Mouse (Mus musculus): Measurements from ENCODE around the gene Kdm2b. TPM values are rescaled to one million over a fixed set of nuclear protein-coding genes. Genes with fewer than 3 reads are reported as not detected.

Kdm2b gene
- total RNA-seq, 4 experiments from 2014 or later = 29.1 to 40.3 (median 34.6) TPM

DNA sequence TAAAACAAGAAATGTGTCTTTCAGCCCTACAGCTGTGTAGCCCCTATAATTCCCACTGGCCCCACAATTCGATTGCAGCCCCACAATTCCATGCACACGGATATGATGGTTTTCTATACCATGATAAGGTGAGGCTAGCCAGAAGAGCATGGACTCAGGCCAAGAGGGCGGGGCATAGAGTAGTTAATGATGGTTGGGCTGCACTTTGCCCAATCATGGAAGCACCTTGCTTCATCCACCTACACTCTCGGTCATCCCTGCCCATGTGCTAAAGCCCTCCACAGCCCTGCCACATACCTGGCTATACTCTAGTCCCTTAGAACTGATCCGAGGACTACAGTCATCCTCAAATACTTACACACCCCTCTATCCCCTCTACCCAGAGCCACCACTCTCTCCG lies 61.9 kb downstream of the Kdm2b start:
- DNase-seq (ENCODE audit: low spot score in 2 of 2) = no peak

GRCm38 (mm10) chr5:122927092-122927491 lies 62.5 kb downstream of the Kdm2b start:
- no peak for DNase-seq (ENCODE audit: low spot score in 2 of 2)

- DNase-seq (ENCODE audit: low spot score in 2 of 2) = no peak
Observed at GRCm38 (mm10) chr5:122926341-122926740, 63.3 kb downstream of the Kdm2b start.

GRCm38 (mm10) chr5:122925534-122925958 lies 64.1 kb downstream of the Kdm2b start:
- peak; percentile 47 to 79 for DNase-seq (ENCODE audit: low spot score in 2 of 2)

- DNase-seq (ENCODE audit: low spot score in 2 of 2) = no peak
Observed at GRCm38 (mm10) chr5:122923871-122924465, 65.7 kb downstream of the Kdm2b start.

DNA sequence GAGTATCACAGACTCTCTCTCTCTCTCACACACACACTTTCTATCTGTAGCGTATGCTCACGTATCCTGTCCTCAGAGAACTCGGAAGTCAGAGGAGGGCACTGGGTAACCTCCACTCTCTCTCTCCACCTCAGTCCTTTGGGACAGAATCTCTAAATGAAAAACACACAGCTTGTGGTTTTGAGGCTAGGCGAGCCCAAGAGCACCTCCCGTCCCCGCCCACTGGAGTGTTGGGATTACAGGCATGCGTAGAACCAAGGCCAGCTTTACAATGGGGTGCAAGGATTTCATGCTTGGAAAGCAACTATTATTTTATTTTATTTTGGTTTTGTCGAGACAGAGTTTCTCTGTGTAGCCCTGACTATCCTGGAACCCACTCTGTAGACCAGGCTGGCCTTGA lies 67.7 kb downstream of the Kdm2b start:
- no peak for DNase-seq (ENCODE audit: low spot score in 2 of 2)

DNA sequence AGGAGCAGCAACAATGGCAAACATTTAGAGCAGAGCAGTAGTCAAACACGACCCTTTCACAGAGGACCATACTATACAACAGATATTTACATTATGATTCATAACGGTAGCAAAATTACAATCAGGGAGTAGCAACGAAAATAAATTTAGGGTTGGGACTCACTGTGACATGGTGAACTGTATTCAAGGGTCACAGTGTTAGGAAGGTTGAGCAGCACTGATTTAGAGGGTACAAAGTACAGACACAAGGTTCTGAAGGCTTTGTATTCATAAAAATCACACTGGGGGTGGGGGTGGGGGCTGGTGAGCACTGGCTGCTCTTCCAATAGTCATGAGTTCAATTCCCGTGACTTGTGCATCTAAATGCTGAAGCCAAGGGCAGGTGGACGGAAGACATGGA lies 69.1 kb downstream of the Kdm2b start:
- DNase-seq (ENCODE audit: low spot score in 2 of 2) = no peak

DNA sequence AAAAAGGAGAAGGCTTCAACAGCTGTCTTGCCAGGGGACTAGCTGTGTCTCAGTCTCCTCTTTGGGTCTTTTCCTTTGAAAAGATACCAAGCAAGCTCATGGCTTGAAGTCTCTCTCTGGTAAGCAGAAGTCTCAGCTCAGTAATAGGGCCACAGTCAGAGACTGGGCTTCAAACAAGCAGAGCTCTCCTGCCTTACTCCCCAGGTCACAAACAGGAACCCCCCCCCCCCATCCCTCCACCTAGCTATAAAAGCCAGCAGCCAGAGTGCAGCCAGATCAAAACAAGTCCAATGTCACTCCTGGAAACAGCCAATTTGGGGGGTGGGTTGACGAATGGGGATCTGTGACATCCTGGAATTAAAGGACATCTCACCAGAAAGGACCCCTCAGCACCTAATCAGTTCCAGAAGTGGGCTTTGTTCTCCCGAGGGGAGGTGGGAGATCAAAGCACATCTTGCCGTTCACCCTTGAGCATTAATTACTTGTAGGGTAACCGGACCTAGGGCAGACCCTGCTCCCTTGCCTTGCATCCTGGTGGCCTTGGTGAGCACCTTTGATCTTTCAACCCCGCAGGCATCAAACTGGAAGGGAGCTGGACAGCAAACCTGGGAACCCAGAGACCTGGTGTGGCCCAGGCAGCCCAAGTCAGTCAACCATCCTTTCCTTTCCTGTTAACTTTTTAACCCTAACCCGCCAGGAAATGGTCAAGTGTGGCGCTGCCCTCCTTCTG lies 71.5 kb downstream of the Kdm2b start:
- no peak for DNase-seq (ENCODE audit: low spot score in 2 of 2)

- no peak for DNase-seq (ENCODE audit: low spot score in 2 of 2)
Observed at GRCm38 (mm10) chr5:122916147-122916546, 73.5 kb downstream of the Kdm2b start.

DNA sequence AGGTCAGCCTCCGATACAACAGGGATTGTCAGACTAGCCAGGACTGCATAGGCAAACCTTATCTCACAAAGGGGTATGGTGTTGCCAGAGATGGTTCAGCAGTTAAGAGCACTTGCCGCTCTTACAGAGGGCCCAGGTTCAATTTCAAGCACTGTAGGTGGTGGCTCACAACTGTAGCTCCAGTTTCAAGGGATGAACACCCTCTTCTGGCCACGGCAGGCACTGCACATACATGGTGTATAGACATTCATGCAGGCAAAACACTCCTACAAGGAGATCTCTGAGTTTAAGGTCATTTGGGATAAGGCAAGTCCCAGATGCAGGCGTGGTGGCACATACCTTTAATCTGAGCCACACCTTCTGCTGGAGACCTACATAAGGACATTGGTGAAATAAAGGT lies 76.8 kb downstream of the Kdm2b start:
- no peak for DNase-seq (ENCODE audit: low spot score in 2 of 2)

- no peak for DNase-seq (ENCODE audit: low spot score in 2 of 2)
Observed at GRCm38 (mm10) chr5:122909481-122909880, 80.1 kb downstream of the Kdm2b start.

DNA sequence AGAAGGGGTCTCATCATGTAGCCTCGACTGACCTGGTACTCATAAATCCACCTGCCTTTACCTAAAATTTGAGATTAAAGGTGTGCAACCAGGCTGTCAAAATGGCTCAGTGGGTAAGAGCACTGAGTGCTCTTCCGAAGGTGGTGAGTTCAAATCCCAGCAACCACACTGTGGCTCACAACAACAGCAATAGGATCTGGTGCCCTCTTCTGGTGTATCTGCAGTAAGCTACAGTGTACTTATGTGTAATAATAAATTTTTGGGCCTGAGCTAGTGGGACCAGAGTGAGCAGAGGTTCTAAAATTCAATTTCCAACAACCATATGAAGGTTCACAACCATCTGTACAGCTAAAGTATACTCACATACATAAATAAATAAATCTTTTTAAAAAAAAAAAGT lies 81.6 kb downstream of the Kdm2b start:
- DNase-seq (ENCODE audit: low spot score in 2 of 2) = no peak

DNA sequence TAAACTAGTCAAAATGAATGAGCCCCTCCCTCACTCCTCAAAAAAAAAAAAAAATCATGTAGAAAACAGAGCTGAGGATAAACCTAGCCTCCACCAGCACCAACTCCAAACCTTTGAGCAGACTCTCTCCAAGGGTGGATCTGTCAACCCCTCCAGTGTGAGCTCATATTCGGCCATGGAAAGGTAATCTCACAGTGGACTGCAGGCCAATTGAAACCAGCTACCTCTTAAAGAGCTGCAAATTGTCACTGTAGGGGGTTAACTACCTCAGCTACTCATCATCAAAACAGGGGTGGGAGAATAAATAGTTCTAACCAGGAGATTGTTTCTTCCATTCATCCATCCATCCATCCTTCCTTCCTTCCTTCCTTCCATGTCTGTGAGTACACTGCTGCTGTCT lies 82.4 kb downstream of the Kdm2b start:
- no peak for DNase-seq (ENCODE audit: low spot score in 2 of 2)

GRCm38 (mm10) chr5:122903165-122903564 lies 86.5 kb downstream of the Kdm2b start:
- no peak for DNase-seq (ENCODE audit: low spot score in 2 of 2)

DNA sequence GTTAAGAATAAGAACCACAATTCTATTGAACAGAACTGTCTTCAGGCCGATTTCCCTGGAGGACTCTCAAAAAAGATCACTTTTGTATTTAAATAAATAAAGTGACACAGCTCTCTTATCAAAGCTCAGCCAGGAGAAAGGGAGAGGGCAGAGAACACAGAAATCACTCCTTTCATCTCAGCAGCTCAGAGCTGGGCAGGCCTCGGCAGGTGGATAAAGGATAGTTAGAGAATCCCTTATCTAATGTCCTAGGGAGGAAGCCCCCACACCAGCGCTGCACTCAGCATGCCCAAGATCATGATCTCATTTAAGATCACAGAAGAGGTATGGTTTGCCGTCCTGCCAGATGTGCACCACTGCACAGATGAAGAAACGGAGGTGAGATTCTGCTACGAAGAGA lies 87.4 kb downstream of the Kdm2b start:
- no peak for DNase-seq (ENCODE audit: low spot score in 2 of 2)

DNA sequence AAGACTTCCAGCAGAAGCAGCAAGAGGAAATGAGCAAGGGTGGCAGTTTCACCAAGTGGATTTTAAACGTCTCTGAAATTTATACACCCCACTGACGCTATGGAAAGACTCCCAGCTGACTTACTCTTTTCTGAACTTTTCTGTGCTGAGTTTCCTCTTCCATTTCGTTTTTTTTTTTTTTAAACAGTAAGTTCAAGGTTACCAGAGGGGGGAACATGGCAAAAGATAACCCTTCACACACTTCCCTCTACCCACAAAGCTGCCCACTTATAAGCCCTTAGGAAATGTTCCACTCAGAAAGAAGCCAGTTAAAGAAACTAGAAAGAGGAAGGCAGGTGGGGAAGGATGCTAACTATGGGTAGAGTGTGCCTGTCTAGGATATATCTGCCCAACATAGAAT lies 88.0 kb downstream of the Kdm2b start:
- DNase-seq (ENCODE audit: low spot score in 2 of 2) = no peak

DNA sequence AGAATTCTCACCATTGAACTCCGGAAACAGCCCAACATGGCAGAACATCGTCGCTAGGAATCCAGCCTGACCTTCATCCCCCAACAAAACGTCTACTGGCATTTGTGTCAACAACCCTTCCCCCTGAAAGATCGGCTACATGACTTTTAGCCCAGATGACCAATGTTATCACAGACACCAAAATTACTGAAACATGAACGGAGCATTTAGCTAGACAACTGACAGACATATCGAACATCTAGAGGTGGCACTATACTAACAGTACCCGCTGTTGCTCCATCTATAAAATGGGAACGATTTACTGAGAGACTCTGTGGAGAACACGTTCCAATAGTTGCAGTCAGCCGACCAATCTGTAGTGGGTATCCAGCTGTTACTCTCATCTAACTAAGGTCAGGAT lies 88.4 kb downstream of the Kdm2b start:
- no peak for DNase-seq (ENCODE audit: low spot score in 2 of 2)

- DNase-seq (ENCODE audit: low spot score in 2 of 2) = no peak
Observed at GRCm38 (mm10) chr5:122900558-122901171, 89.0 kb downstream of the Kdm2b start.

DNA sequence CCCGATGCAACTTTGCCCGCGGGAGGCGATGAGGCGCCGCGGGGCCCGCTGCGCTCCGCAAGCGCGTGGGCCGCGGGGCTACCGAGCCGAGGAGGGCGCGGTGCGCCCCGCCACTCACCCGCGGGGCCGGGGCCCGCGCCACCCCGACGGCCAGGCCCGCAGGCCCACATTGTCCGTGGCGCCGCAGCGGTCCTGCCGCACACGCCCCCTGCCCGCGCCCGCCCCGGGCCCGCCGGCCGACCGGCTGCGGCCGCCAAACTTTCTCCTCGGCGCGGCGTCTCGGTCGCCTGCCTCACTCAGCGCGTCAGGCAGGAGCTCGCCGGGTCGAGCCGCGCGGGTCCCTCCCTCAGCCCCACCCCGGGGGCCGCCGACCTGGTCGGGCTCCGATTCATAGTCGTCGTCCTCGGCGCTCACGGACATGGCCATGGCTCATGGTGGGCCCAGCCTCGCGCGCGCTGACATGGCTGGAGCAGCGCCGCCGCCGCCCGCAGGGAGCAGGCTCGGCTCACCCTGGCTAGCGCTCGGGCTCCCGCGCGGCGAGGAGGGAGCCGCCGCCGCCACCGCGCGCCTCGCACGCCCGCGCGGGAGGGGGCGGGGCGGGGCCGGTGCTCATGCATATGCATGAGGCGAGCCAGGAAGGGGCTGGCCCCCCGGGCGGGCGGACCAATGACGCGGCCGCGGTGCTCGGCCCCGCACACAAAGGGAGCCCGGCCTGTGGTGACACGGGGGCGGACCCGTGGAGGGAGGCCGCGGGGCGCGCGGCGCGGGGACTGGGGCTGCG lies 89.7 kb downstream of the Kdm2b start:
- peak; percentile 70 to 71 for DNase-seq (ENCODE audit: low spot score in 2 of 2)

DNA sequence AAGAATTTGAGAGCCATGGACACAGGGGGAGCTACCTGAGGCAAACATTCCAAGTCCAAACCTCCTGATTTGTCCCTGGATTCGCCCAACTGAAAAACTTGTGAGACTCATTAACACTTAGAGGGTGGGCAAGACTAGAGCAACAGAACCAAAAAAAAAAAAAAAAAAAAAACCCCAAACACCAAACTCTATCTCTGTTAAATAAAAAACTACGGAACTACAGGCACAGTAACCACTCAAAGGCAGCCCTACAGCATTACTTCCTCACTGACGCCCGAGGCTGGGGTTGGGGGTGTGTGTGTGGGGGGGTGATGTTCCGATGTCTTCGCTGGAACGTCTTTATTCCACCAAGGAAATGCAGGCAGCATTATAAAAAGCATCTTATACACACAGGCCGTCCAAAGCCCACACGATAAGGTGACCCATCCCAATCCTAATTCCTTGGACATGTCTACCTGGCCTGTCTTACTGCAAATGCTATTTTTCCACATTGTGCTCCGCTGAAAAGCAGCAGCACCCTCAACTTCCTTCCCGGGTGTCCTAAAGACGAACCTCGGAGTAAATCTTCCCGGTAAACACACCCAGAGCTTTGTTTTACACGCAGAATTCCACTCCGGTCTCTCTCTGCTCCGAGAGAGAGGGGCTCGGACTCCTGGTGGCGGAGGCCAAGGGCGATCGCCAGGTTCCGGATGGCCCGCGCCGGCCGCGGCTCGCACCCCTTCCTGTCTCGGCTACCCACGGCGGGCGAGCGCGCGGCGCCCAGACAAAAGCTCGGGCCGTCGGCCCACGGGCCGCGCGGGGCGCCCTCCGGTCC lies 90.5 kb downstream of the Kdm2b start:
- no peak for DNase-seq (ENCODE audit: low spot score in 2 of 2)

GRCm38 (mm10) chr5:122898153-122898552 lies 91.5 kb downstream of the Kdm2b start:
- DNase-seq (ENCODE audit: low spot score in 2 of 2) = no peak

All from layer of hippocampus, adult 8-10 months (tissue).